Mouse (Mus musculus): ENCODE results near the gene Atxn7l2. TPM values are rescaled to one million over a fixed set of nuclear protein-coding genes. Genes with fewer than 3 reads are reported as not detected.

Atxn7l2 gene
- polyA plus RNA-seq, 1 experiment from 2014 or later = 25.2 TPM

DNA sequence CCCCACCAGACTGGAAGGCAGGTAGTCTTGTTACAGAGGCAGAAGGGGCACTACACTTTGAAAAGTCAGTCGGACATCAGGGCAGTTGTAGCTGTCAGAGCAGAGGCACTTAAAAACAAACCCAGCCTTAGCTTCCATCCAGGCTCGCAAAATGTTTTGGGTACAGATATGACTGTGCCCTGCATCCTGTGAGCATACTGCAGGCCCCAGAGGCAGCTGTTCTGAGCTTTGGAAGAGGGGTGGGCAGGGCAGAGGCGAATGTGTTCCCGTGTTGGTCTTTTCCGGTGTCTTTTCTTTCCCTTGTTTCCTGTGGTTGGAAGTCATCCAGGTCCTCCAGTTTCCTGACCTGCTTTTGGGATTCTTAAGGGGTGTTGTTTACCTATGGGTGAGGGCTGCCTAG lies 20.8 kb downstream of the Atxn7l2 start:
- H3K9me3 ChIP-seq = no peaks in the 10 kb centered on the region
- no peaks in the 10 kb centered on the region for H3K36me3 ChIP-seq
- H3K9ac ChIP-seq (replicated peaks) = no peak overlapping the region
- peaks cover 24% of the 10 kb centered on the region for H3K4me1 ChIP-seq (replicated peaks)
- no peak overlapping the region for H3K27ac ChIP-seq
- ATAC-seq (ENCODE audit: insufficient number of reproducible peaks, insufficient read depth, low FRiP score, low TSS enrichment, low read depth) = no peak
- H3K27me3 ChIP-seq = peaks cover 22% of the 10 kb centered on the region
- no peak overlapping the region for H3K4me3 ChIP-seq (replicated peaks)
- 67% methylated on average over 5 of the region's 5 CpGs for WGBS
- no peak overlapping the region for H3K4me2 ChIP-seq

DNA sequence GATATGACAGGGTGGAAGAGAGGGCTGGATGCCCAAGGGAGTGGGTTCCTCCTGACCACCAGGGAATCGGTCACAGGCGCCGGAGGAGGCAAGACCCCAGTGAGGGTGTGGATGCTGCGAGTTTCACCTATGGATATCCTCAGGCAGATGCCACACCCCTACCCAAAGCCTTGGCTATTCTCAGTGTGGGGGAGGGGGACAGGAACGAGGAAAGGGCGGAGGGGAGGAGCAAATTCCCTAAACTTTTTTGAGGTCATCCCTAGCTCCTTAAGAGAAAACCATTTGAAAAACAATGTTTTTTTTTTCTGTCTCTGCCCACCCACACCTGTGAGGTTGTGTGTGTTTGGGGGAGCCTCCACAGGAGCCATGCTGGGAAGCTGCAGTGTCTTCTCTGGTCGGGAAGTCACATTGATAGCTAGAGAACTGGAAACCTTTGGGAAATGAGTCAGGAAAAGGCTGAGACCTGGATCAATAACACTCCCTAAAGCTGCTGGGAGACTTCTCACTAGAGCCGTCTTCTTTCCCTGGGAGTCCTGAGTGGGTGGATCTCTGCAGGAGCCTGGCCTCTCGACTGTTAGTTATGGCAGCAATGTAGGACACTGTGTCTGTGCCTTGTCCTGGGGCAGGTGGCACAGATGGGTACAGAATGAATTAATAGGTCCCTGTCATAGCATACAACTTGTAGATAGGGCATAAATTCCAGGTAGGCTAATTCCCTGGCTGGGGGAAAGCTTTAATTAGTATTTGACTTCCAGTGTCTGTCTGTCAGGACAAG lies 21.8 kb downstream of the Atxn7l2 start:
- ATAC-seq (ENCODE audit: insufficient number of reproducible peaks, insufficient read depth, low FRiP score, low TSS enrichment, low read depth) = no peak
- H3K27ac ChIP-seq = no peak overlapping the region
- no peak overlapping the region for H3K4me2 ChIP-seq
- H3K9me3 ChIP-seq = no peaks in the 10 kb centered on the region
- 64% methylated on average over 9 of the region's 9 CpGs for WGBS
- no peak overlapping the region for H3K9ac ChIP-seq (replicated peaks)
- H3K27me3 ChIP-seq = peaks cover 22% of the 10 kb centered on the region
- no peak overlapping the region for H3K4me3 ChIP-seq (replicated peaks)
- H3K36me3 ChIP-seq = no peaks in the 10 kb centered on the region
- peaks cover 24% of the 10 kb centered on the region for H3K4me1 ChIP-seq (replicated peaks)

DNA sequence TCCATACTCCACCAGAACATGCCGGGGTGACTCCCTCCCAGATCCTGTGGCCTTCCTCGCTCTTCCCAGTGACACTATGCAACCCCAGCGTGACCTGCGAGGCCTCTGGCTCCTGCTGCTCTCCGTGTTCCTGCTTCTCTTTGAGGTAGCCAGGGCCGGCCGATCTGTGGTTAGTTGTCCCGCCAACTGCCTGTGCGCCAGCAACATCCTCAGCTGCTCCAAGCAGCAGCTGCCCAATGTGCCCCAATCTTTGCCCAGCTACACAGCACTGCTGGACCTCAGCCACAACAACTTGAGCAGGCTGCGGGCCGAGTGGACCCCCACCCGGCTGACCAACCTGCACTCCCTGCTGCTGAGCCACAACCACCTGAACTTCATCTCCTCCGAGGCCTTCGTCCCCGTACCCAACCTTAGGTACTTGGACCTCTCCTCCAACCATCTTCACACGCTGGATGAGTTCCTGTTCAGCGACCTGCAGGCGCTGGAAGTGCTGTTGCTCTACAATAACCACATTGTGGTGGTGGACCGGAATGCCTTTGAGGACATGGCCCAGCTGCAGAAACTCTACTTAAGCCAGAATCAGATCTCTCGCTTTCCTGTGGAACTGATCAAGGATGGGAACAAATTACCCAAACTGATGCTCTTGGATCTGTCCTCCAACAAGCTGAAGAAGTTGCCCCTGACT lies 23.5 kb downstream of the Atxn7l2 start:
- Histone ChIP-seq H3K27me3 (peaks cover 22% of the 10 kb centered on the region), H3K9me3 (no peaks in the 10 kb centered on the region), H3K27ac (no peak overlapping the region), H3K36me3 (no peaks in the 10 kb centered on the region), H3K4me1 (replicated peaks) (peaks cover 18% of the 10 kb centered on the region), H3K4me2 (peak overlapping the region; percentile 90), H3K4me3 (replicated peaks) (peak overlapping the region; percentile 75), H3K9ac (replicated peaks) (peak overlapping the region; percentile 78; the same call in 1 of the 2 replicates)
- no peak for ATAC-seq (ENCODE audit: insufficient number of reproducible peaks, insufficient read depth, low FRiP score, low TSS enrichment, low read depth)
- 53% methylated on average over 20 of the region's 20 CpGs for WGBS

DNA sequence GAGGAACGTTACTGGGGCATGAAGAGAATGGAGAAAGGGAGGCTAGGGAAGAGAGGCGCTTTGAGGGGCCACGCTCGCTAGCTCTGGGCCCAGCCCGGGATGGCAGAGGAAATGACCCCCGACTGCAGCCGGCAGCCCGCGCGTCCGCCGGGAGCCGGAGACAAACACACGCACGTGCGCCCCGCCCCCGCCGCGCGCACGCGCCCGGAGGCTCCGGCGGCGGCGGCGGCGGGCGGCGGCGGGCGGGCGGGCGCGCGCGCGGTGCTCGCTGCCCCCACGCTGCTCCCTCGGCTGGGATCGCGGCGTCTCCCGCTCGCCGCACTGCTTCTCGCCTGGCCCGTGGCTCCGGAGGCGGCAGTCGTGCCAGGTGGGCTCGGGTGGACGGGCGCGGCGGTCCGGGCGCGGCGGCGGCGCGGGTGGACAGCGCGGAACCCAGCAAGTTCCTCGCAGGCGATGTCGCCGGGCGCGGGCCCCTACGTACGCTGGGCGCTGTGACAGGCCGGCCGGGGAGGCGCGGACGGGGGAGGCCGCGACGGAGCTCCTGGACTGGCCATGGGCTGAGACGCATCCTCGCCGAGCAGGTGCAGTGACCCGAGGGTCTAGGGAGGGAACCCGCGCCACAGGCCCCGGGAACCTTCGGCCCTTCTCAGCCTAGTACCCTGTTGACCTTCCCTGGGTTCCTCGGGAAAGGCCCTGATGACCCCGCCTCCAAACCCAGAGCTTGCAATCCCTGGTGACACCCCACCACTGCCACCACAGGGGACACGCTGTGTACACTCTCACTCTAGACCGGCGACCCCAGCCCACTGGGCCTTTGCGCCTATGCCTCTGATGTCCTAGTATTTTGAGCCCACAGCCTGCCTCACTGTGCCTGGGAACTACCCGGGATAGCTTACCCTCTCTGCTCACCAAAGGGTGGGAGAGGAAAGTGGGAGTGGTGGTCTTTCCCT lies 24.4 kb downstream of the Atxn7l2 start, which contains the start of gene Amigo1:
TSS of gene Amigo1 (plus strand) at position 238 of the 950 bp plus-strand sequence.
- ATAC-seq (ENCODE audit: insufficient number of reproducible peaks, insufficient read depth, low FRiP score, low TSS enrichment, low read depth) = peak; percentile 67

DNA sequence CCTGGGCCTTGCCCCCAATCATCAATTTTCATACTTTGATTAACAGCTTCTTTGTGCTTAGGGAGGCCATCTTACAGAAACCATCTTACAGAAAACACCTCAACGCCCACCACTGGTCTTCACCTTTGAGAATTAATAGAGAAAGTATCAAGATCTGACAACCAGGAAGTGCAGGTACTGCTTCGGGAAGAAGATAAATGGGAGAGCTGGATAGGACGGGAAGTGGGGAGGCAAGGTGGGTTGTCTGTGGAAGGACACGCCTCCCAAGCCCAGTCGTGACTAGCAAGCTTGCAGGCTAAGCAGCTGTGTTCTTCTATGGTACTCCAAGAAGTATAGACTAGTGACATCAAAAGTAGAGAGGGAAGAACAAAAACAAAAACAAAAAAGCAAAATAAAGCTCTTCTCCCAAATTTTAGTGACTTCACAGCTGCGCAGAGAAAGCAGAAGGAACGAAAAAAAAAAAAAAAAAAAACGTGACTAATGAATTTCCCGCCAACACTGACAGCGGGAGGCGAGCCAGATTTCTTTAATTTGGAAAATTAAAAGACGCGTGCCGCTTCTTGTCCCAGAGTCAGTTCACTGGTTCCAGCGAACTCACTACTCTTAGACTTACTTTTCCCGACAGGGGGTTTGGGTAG lies 25.2 kb downstream of the Atxn7l2 start:
- Histone ChIP-seq H3K4me2 (peak overlapping the region; percentile 90), H3K4me1 (replicated peaks) (peaks cover 18% of the 10 kb centered on the region), H3K27me3 (peaks cover 22% of the 10 kb centered on the region), H3K4me3 (replicated peaks) (peak overlapping the region; percentile 75), H3K9me3 (no peaks in the 10 kb centered on the region), H3K36me3 (no peaks in the 10 kb centered on the region), H3K9ac (replicated peaks) (peak overlapping the region; percentile 78; the same call in 1 of the 2 replicates), H3K27ac (no peak overlapping the region)
- ATAC-seq (ENCODE audit: insufficient number of reproducible peaks, insufficient read depth, low FRiP score, low TSS enrichment, low read depth) = no peak
- WGBS = 5% methylated on average over 16 of the region's 16 CpGs

More for the DNA sequence above, 24.4 kb downstream of the Atxn7l2 start, which contains the start of gene Amigo1:
- Histone ChIP-seq H3K4me1 (replicated peaks) (peaks cover 18% of the 10 kb centered on the region), H3K27ac (no peak within 1 kb of the TSS), H3K27me3 (peaks cover 22% of the 10 kb centered on the region), H3K36me3 (no peaks in the 10 kb centered on the region), H3K9ac (replicated peaks) (peak within 1 kb of the TSS; percentile 78), H3K4me3 (replicated peaks) (peak within 1 kb of the TSS; percentile 75), H3K9me3 (no peaks in the 10 kb centered on the region), H3K4me2 (peak within 1 kb of the TSS; percentile 90)
- WGBS = 1% methylated on average over 98 of the region's 100 CpGs

DNA sequence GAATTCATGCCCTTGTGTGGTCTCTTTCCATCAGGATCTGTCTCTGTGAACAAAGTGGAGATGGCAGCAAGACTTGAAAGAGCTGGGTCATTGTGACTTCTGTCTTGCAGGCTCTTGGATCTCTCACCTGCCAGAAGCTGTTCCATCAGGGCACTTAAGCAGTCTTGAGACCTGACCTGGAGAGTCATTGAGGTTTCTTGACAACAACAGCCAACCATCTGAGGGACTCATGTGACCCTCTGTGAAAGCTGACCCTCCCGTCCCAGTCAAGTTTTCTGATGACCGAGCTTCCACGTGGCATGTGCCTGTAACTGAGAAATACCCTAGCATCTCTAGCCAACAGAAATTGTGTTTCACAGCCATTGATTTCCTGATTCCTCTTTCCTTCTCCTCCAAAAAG lies 26.0 kb downstream of the Atxn7l2 start:
- Histone ChIP-seq H3K27me3 (peaks cover 22% of the 10 kb centered on the region), H3K4me3 (replicated peaks) (no peak overlapping the region), H3K4me1 (replicated peaks) (peaks cover 15% of the 10 kb centered on the region), H3K36me3 (no peaks in the 10 kb centered on the region), H3K4me2 (no peak overlapping the region), H3K9me3 (no peaks in the 10 kb centered on the region), H3K9ac (replicated peaks) (no peak overlapping the region), H3K27ac (no peak overlapping the region)
- ATAC-seq (ENCODE audit: insufficient number of reproducible peaks, insufficient read depth, low FRiP score, low TSS enrichment, low read depth) = no peak
- WGBS = 72% methylated on average over 3 of the region's 3 CpGs

DNA sequence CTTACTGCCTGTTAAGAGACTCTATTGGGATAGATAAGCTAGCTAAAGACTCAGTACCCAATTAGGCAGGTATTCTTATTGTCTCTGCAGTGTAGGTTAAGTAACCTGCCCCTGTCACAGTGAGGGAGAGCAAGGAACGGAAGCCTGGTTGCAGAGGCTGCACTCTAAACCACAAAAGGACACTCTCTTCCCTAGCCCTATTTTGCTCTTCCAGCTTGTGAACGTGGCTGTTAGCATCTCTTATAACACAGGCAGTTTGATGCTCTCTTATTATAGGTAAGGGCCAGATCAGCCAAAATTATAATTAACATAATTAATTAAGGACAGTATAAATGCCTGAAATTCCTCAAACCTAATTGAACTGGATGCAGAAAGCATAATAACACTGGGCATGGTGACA lies 30.2 kb downstream of the Atxn7l2 start:
- no peak for ATAC-seq (ENCODE audit: insufficient number of reproducible peaks, insufficient read depth, low FRiP score, low TSS enrichment, low read depth)
- WGBS = 44% methylated on average over 2 of the region's 2 CpGs
- Histone ChIP-seq H3K9me3 (no peaks in the 10 kb centered on the region), H3K36me3 (no peaks in the 10 kb centered on the region), H3K9ac (replicated peaks) (no peak overlapping the region), H3K27ac (no peak overlapping the region), H3K27me3 (0 out of 2 replicates have a peak, but pooled peaks cover 3% of the 10 kb centered on the region), H3K4me2 (no peak overlapping the region), H3K4me1 (replicated peaks) (peaks cover 6% of the 10 kb centered on the region; the same call in 1 of the 2 replicates), H3K4me3 (replicated peaks) (no peak overlapping the region)

DNA sequence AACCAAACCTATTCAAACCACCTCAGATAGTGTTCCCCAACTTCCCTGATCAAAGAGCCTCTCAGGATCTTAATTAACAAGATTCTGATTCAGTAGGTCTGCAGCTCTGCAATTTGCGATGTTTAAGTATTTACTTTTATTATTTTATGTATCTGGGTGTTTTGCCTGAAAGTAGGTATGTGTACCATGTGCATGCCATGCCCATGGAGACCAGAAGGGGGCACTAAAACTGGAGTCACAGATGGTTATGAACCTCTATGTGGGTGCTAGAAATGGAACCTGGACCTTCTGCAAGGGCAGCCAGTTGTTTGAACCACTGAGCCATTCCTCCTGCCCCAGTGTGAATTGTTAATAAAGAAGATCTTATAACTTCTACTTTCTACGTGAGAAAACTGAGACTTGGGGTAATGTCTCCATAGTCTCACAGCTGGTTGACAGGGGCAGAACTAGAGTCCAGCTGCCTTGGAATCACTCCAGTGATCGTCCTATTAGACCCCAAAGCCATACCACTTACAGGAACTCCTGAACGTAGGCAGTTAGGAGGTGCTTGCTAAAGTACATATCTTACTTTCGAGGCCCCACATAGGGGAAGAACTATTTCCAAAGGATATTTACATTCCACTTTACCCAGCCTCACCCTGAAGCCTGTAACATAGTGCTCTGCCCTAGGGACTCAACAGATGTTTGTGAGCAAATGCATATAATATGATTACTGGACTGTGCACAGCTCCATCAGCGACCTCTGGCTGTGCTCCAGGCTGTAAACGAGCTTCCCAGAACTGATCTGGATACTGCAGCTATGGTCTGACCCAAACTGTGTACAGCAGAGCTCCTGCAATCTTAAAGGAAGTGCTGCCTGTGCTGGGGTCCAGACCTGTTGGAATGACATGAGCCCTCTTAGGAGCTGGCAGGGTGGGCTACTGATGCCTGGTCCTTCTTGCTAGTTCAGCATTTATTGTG lies 31.7 kb downstream of the Atxn7l2 start:
- no peaks in the 10 kb centered on the region for H3K36me3 ChIP-seq
- WGBS = 72% methylated on average over 7 of the region's 7 CpGs
- H3K27me3 ChIP-seq = peaks cover 6% of the 10 kb centered on the region; the same call in 1 of the 2 replicates
- no peaks in the 10 kb centered on the region for H3K9me3 ChIP-seq
- H3K4me2 ChIP-seq = no peak overlapping the region
- peaks cover 13% of the 10 kb centered on the region for H3K4me1 ChIP-seq (replicated peaks)
- 0 out of 2 replicates have a peak overlapping the region, but pooled peaks have one; percentile 50 for H3K27ac ChIP-seq
- no peak overlapping the region for H3K4me3 ChIP-seq (replicated peaks)
- no peak overlapping the region for H3K9ac ChIP-seq (replicated peaks)
- peak; percentile 38; the same call in 1 of the 2 replicates for ATAC-seq (ENCODE audit: insufficient number of reproducible peaks, insufficient read depth, low FRiP score, low TSS enrichment, low read depth)

DNA sequence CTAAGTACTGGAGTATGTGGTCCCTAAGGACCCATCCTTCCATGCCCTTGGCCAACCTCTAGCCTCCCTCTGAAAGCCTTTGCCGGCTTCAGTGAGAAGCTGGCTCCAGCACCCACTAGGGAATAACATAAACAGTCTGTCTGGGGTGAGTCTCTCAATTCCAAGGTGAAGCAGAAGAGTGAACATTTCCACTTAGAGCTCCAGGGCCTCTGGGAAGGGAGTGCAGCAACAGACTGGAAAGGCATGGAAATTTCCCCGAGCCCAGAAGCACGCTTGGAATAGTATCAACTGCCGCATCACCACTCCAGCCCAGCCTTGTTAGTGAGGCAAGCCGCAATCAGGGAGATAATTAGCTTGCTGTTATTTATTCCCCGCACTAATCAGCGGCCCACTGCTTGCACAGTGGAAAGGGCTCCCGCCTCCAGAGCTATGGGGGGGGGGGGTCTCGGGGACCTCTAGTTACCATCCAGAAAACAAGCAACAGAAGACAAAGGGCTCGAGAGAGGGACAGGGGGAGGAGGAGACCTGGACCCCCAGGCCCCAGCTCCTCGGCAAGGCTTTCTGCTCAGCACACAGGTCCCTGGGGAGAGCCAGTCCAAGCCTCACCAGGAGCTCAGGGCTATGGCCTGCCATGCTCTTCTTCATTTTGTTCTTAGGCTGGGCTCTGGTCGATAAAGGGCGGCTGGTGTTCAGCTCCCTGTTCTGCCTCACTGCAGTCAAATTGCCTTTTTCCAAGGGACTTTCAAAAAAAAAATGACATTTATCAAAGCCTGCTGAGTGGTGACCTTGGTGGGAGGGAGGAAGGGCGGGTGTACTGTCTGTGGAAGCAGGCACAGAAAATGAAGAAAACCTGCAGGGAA lies 35.8 kb downstream of the Atxn7l2 start:
- peak overlapping the region; percentile 24 for H3K4me2 ChIP-seq

More for the DNA sequence above, 35.8 kb downstream of the Atxn7l2 start:
- Histone ChIP-seq H3K27ac (peak overlapping the region; percentile 50; the same call in 1 of the 2 replicates), H3K4me3 (replicated peaks) (no peak overlapping the region), H3K4me1 (replicated peaks) (peaks cover 13% of the 10 kb centered on the region), H3K36me3 (no peaks in the 10 kb centered on the region), H3K9ac (replicated peaks) (no peak overlapping the region), H3K27me3 (peaks cover 6% of the 10 kb centered on the region; the same call in 1 of the 2 replicates), H3K9me3 (no peaks in the 10 kb centered on the region)
- peak; percentile 34; the same call in 1 of the 2 replicates for ATAC-seq (ENCODE audit: insufficient number of reproducible peaks, insufficient read depth, low FRiP score, low TSS enrichment, low read depth)
- WGBS = 20% methylated on average over 14 of the region's 14 CpGs
